Mouse (Mus musculus): ENCODE measurements around the gene 5730522E02Rik. TPM values are rescaled to one million over a fixed set of nuclear protein-coding genes. Genes with fewer than 3 reads are reported as not detected.
A peak's percentile ranks its signal among the peaks of the same experiment; 100 is the strongest.

Gene 5730522E02Rik
- polyA plus RNA-seq, 1 experiment from 2014 or later, result 7.9 TPM

DNA sequence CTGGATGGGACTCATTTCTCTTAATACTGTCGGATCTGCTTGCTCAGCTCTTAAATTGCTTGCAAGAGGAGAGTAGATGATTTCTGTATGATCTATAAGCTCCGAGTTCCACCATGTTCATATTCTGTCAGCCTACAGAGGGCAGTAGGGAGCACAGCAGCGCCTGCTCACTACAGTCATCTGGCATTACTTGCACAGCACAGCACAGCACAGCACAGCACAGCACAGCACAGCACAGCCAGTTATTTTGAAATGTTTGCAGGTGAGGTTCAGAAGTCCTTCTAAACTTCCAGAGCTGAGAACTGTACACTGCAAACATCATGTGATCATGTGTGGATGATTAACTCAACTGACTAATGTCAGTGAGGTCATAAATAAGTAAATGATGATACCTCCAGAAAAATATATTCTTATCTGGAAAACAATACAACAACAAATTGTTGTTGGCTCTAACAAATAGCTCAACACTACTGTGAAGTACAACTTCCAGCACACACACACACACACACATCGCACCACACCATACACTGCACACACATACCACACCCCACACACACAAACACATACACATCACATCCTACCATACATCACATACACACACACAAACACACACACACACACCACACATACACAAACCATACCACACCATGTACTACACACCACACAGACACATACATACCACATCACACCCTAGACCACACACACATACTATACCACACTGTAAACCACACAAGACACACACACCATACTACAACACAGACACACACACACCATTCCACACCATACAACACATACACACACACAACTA lies 9.4 kb downstream of the 5730522E02Rik start:
- Histone ChIP-seq H3K4me1 (ENCODE audit: control insufficient read depth, insufficient read depth, low read length) (no peaks in the 10 kb centered on the region), H3K27ac (replicated peaks; ENCODE audit: low read depth, low read length) (no peak overlapping the region), H3K36me3 (ENCODE audit: control insufficient read depth, insufficient read depth, low read length) (no peaks in the 10 kb centered on the region), H3K9ac (ENCODE audit: low read length) (no peak overlapping the region), H3K9me3 (ENCODE audit: control insufficient read depth, low read length) (no peaks in the 10 kb centered on the region), H3K4me2 (ENCODE audit: low read depth, severe bottlenecking) (no peak overlapping the region), H3K4me3 (ENCODE audit: low read depth, low read length) (no peak overlapping the region), H3K27me3 (ENCODE audit: control insufficient read depth, insufficient read depth, low read length) (no peaks in the 10 kb centered on the region)
- ATAC-seq (ENCODE audit: insufficient number of reproducible peaks, low FRiP score, low TSS enrichment, low read depth), result 0 out of 2 replicates have a peak, but pooled peaks have one; percentile 51
- DNase-seq (ENCODE audit: low spot score), result peak; percentile 63
- WGBS, result 59% methylated on average over 4 of the region's 4 CpGs

DNA sequence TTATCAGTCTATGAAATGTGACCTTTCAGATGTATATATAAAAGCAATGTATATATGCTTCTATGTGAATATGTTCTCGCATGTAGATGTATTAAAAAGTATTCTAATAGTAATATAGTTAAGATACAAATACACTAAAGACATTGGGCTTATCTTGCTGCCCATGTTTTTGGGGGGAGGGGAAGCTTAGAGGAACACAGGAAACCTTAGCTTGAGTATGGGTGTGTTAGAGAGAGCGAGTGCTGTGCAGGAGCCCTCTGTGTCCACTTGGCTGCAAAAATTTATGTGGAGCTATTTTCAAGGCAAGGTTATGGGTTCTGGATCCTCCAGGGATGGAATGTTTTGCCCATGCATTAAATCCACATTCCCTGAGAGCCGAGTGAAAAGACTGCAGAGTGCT lies 15.1 kb downstream of the 5730522E02Rik start:
- Histone ChIP-seq H3K9ac (ENCODE audit: low read length) (no peak overlapping the region), H3K4me1 (ENCODE audit: control insufficient read depth, insufficient read depth, low read length) (no peaks in the 10 kb centered on the region), H3K9me3 (ENCODE audit: control insufficient read depth, low read length) (no peaks in the 10 kb centered on the region), H3K4me3 (ENCODE audit: low read depth, low read length) (no peak overlapping the region), H3K27me3 (ENCODE audit: control insufficient read depth, insufficient read depth, low read length) (no peaks in the 10 kb centered on the region), H3K4me2 (ENCODE audit: low read depth, severe bottlenecking) (no peak overlapping the region), H3K36me3 (ENCODE audit: control insufficient read depth, insufficient read depth, low read length) (no peaks in the 10 kb centered on the region), H3K27ac (replicated peaks; ENCODE audit: low read depth, low read length) (no peak overlapping the region)
- ATAC-seq (ENCODE audit: insufficient number of reproducible peaks, low FRiP score, low TSS enrichment, low read depth) (no peak), DNase-seq (ENCODE audit: low spot score) (no peak)
- 84% methylated on average over 3 of the region's 3 CpGs for WGBS

DNA sequence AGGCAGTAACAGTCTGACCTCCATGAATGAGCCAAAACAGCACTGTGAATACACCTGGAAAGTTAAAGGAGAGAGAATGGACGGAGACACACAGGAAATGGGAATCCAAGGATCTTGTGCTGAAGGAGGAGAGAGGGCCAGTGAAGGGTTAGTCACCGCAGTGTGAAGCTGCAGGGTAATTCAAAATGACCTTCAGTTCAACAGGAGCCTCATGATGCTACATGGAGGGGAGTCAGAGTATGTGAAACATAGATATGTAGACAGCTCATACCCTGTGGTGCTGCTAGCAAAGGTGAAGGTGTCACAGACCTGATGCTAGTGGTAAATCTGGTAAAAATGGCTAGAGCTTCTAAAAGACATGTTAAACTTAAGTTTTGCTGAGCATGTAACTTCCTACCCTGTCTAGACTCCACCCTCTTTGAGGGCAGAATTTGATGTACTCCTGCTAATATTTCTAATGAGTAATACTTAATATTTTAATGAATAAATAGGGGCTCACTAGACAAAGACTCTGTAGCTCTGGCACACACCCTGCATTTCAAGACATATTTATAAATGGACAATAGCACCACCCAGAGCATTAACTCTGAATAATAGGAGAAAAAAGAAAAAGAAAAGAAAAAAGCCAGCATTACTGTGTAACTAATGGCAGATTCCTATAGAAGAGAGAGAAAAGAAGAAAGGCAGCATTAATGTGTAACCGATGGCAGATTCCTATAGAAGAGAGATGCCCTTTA lies 23.2 kb downstream of the 5730522E02Rik start:
- H3K4me1 ChIP-seq (ENCODE audit: control insufficient read depth, insufficient read depth, low read length), result no peaks in the 10 kb centered on the region
- DNase-seq (ENCODE audit: low spot score) (no peak), ATAC-seq (ENCODE audit: insufficient number of reproducible peaks, low FRiP score, low TSS enrichment, low read depth) (no peak)
- H3K4me2 ChIP-seq (ENCODE audit: low read depth, severe bottlenecking), result no peak overlapping the region
- no peak overlapping the region for H3K4me3 ChIP-seq (ENCODE audit: low read depth, low read length)
- H3K36me3 ChIP-seq (ENCODE audit: control insufficient read depth, insufficient read depth, low read length), result no peaks in the 10 kb centered on the region
- H3K9ac ChIP-seq (ENCODE audit: low read length), result no peak overlapping the region
- H3K27ac ChIP-seq (replicated peaks; ENCODE audit: low read depth, low read length), result no peak overlapping the region
- 89% methylated on average over 3 of the region's 3 CpGs for WGBS
- H3K27me3 ChIP-seq (ENCODE audit: control insufficient read depth, insufficient read depth, low read length), result no peaks in the 10 kb centered on the region
- H3K9me3 ChIP-seq (ENCODE audit: control insufficient read depth, low read length), result no peaks in the 10 kb centered on the region

DNA sequence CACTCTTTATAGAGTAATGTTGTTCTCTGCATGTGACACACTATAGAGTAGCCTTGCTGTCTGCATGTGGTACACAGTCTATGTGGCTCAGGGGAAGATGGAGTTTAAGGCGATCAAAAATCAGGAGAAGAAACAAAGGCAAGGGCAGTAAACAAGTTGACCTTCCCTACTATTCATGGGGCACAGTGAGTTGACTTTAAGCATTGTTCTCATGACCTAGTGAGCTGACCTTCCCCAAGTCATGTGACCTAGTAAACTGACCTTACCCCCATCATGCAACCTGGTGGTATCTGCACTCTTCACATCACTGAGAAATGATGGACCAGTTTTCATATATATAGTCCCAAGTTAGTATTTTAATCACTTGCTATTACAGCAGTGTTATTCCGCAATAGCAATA lies 40.0 kb downstream of the 5730522E02Rik start:
- no peaks in the 10 kb centered on the region for H3K36me3 ChIP-seq (ENCODE audit: control insufficient read depth, insufficient read depth, low read length)
- no peaks in the 10 kb centered on the region for H3K27me3 ChIP-seq (ENCODE audit: control insufficient read depth, insufficient read depth, low read length)
- H3K27ac ChIP-seq (replicated peaks; ENCODE audit: low read depth, low read length), result no peak overlapping the region
- WGBS, result 93% methylated on average over 2 of the region's 2 CpGs
- no peak for DNase-seq (ENCODE audit: low spot score)
- ATAC-seq (ENCODE audit: insufficient number of reproducible peaks, low FRiP score, low TSS enrichment, low read depth), result no peak
- no peak overlapping the region for H3K4me3 ChIP-seq (ENCODE audit: low read depth, low read length)
- H3K4me2 ChIP-seq (ENCODE audit: low read depth, severe bottlenecking), result no peak overlapping the region
- no peaks in the 10 kb centered on the region for H3K4me1 ChIP-seq (ENCODE audit: control insufficient read depth, insufficient read depth, low read length)
- no peak overlapping the region for H3K9ac ChIP-seq (ENCODE audit: low read length)
- no peaks in the 10 kb centered on the region for H3K9me3 ChIP-seq (ENCODE audit: control insufficient read depth, low read length)

DNA sequence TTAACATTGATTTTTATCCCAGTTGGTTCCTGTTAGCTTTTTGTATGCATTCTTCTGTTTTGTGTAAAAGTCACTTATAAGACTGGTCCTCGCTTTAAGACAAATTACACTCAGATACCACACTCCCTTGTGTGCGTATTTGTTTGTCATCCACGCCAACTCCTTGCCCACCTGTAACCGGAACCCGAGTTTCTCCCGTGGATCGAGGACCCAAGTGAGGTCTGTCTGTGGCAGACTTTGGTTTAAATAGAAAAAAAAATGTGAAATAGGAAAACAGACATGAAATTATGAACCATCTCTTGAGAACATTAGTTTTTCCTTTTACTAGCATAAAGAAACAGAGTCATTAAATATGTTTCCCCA lies 43.0 kb downstream of the 5730522E02Rik start:
- Histone ChIP-seq H3K9ac (ENCODE audit: low read length) (no peak overlapping the region), H3K4me2 (ENCODE audit: low read depth, severe bottlenecking) (no peak overlapping the region), H3K36me3 (ENCODE audit: control insufficient read depth, insufficient read depth, low read length) (no peaks in the 10 kb centered on the region), H3K4me1 (ENCODE audit: control insufficient read depth, insufficient read depth, low read length) (no peaks in the 10 kb centered on the region), H3K27ac (replicated peaks; ENCODE audit: low read depth, low read length) (no peak overlapping the region), H3K9me3 (ENCODE audit: control insufficient read depth, low read length) (no peaks in the 10 kb centered on the region), H3K4me3 (ENCODE audit: low read depth, low read length) (no peak overlapping the region), H3K27me3 (ENCODE audit: control insufficient read depth, insufficient read depth, low read length) (no peaks in the 10 kb centered on the region)
- no peak for ATAC-seq (ENCODE audit: insufficient number of reproducible peaks, low FRiP score, low TSS enrichment, low read depth)
- no peak for DNase-seq (ENCODE audit: low spot score)
- 94% methylated on average over 7 of the region's 7 CpGs for WGBS

DNA sequence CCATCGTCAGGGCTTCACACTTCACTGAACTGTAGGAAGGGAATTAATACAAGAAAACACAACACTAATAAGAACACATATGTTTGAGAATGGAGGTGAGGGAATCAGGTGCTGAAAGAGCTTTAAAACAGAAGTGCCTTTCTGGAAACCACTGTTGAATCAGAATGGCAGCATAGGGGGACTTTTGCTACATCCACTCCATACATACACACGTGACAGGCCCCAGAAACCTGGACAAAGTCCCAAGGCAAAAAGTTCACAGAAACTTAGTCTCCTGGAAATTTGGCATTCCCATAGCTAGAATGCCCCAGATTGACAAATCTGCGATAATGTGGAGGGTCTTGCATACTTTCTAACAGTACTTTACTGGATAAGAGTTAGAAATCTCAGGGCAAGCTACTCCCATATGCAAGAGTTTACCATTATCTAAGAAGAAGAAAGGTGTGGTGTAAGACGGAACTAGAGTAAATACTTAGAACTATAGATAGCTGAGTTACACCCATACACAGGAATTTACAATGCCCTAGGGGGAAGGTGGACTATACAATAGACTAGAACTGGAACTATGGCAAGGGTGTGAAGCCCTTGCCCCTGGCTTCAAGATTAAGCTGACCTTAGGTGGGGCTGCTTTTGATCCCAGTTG lies 43.5 kb downstream of the 5730522E02Rik start:
- H3K36me3 ChIP-seq (ENCODE audit: control insufficient read depth, insufficient read depth, low read length), result no peaks in the 10 kb centered on the region
- DNase-seq (ENCODE audit: low spot score) (no peak), ATAC-seq (ENCODE audit: insufficient number of reproducible peaks, low FRiP score, low TSS enrichment, low read depth) (no peak)
- H3K4me3 ChIP-seq (ENCODE audit: low read depth, low read length), result no peak overlapping the region
- no peak overlapping the region for H3K4me2 ChIP-seq (ENCODE audit: low read depth, severe bottlenecking)
- no peak overlapping the region for H3K9ac ChIP-seq (ENCODE audit: low read length)
- H3K27ac ChIP-seq (replicated peaks; ENCODE audit: low read depth, low read length), result no peak overlapping the region
- H3K4me1 ChIP-seq (ENCODE audit: control insufficient read depth, insufficient read depth, low read length), result no peaks in the 10 kb centered on the region
- H3K27me3 ChIP-seq (ENCODE audit: control insufficient read depth, insufficient read depth, low read length), result no peaks in the 10 kb centered on the region
- WGBS, result 85% methylated on average over 4 of the region's 4 CpGs
- H3K9me3 ChIP-seq (ENCODE audit: control insufficient read depth, low read length), result no peaks in the 10 kb centered on the region

DNA sequence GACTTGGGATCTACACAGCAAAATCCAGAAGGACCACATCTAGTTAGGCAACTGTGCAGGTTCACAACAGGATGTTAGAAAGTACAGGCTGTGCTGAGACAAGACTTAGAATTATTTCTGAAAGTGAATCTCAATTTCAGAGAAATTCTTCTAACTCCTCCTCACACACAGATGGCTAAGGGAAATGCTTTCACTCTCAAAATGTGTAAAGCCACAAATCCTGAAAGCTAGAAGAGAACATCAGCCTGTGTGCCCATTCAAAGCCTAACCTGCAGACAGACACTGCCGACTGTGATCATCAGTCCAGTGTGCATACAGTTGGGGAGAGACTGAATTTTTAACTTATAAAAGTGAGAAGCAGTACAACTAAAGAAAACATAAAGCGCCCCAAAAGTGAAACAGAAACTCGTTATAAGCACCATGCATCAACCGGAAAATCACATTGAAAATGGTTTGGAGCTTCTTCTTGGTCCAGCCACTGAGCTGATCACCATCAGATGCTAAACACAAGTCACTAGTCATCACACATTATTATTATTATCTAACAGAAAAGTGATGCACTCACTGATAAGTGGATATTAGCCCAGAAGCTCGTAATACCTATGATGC lies 45.8 kb downstream of the 5730522E02Rik start:
- Histone ChIP-seq H3K4me1 (ENCODE audit: control insufficient read depth, insufficient read depth, low read length) (no peaks in the 10 kb centered on the region), H3K27ac (replicated peaks; ENCODE audit: low read depth, low read length) (no peak overlapping the region), H3K4me3 (ENCODE audit: low read depth, low read length) (no peak overlapping the region), H3K4me2 (ENCODE audit: low read depth, severe bottlenecking) (no peak overlapping the region), H3K36me3 (ENCODE audit: control insufficient read depth, insufficient read depth, low read length) (no peaks in the 10 kb centered on the region), H3K9me3 (ENCODE audit: control insufficient read depth, low read length) (no peaks in the 10 kb centered on the region), H3K27me3 (ENCODE audit: control insufficient read depth, insufficient read depth, low read length) (no peaks in the 10 kb centered on the region), H3K9ac (ENCODE audit: low read length) (no peak overlapping the region)
- DNase-seq (ENCODE audit: low spot score) (no peak), ATAC-seq (ENCODE audit: insufficient number of reproducible peaks, low FRiP score, low TSS enrichment, low read depth) (no peak)
- 92% methylated on average over 5 of the region's 5 CpGs for WGBS

DNA sequence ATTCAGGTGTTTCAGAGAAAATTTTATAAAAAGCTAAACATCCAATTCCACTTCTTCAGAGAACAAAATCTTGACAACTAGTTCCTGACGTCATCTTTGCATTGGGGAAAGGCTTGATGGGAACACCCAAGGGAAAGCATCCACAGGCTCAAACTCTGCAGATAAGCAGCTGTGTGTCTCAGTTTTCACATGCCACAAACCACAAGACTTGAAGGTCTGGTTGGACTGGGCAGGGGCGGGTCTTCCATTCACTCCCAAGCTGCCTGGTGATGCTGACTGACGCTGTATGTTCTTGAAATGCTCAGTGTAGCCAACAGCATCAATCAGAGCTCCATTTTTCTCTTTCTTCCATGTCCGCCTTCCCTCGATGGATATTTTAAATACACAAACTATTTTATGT lies 49.2 kb downstream of the 5730522E02Rik start:
- WGBS, result 87% methylated on average over 5 of the region's 5 CpGs
- Histone ChIP-seq H3K4me2 (ENCODE audit: low read depth, severe bottlenecking) (no peak overlapping the region), H3K36me3 (ENCODE audit: control insufficient read depth, insufficient read depth, low read length) (no peaks in the 10 kb centered on the region), H3K9ac (ENCODE audit: low read length) (no peak overlapping the region), H3K4me3 (ENCODE audit: low read depth, low read length) (no peak overlapping the region), H3K27ac (replicated peaks; ENCODE audit: low read depth, low read length) (no peak overlapping the region), H3K4me1 (ENCODE audit: control insufficient read depth, insufficient read depth, low read length) (no peaks in the 10 kb centered on the region), H3K27me3 (ENCODE audit: control insufficient read depth, insufficient read depth, low read length) (no peaks in the 10 kb centered on the region), H3K9me3 (ENCODE audit: control insufficient read depth, low read length) (no peaks in the 10 kb centered on the region)
- DNase-seq (ENCODE audit: low spot score) (no peak), ATAC-seq (ENCODE audit: insufficient number of reproducible peaks, low FRiP score, low TSS enrichment, low read depth) (no peak)

Data from limb, embryonic 11.5 days (tissue).